Mouse (Mus musculus) intestine, postnatal 0 days (tissue): ENCODE measurements around the gene Krtap13. TPM values are rescaled to one million over a fixed set of nuclear protein-coding genes. Genes with fewer than 3 reads are reported as not detected.
"Not testable (repeated sequence)": the region's sequence is repeated elsewhere in the genome, so short reads cannot be mapped to it uniquely, and the experiment has no call there.

Source experiments
- ATAC-seq: fragments of 200-750 bp; cut with Nextera tagmentation; 2 replicates; pipeline ENCODE4 v1.8.0; 2017; ENCODE audit warnings: mild to moderate bottlenecking, moderate TSS enrichment, moderate library complexity
- H3K27ac ChIP-seq: fragments of 300-500 bp; sonication (generic); 2 replicates; pipeline ENCODE4 v1.5.1; 2014; ENCODE audit warnings: mild to moderate bottlenecking, low read depth, low read length, moderate library complexity
- H3K27me3 ChIP-seq: fragments of 300-500 bp; sonication (generic); replicated peaks from 2 replicates; pipeline ENCODE4 v1.6.1; 2014; ENCODE audit warnings: low read length, mixed read lengths; ENCODE audit not compliant: control insufficient read depth, insufficient read depth
- H3K36me3 ChIP-seq: fragments of 300-500 bp; sonication (generic); 2 replicates; pipeline ENCODE4 v1.6.1; 2014; ENCODE audit warnings: mild to moderate bottlenecking, moderate library complexity; ENCODE audit not compliant: control insufficient read depth, insufficient read depth
- H3K4me1 ChIP-seq: fragments of 300-500 bp; sonication (generic); replicated peaks from 2 replicates; pipeline ENCODE4 v1.6.1; 2014; ENCODE audit warnings: antibody characterized with exemption, low read length, mixed read lengths; ENCODE audit not compliant: control insufficient read depth, insufficient read depth
- H3K4me2 ChIP-seq: fragments of 300-500 bp; sonication (generic); replicated peaks from 2 replicates; pipeline ENCODE4 v1.6.1; 2014; ENCODE audit warnings: low read depth, mild to moderate bottlenecking, moderate library complexity
- H3K4me3 ChIP-seq: fragments of 300-500 bp; sonication (generic); 2 replicates; pipeline ENCODE4 v1.5.1; 2014; ENCODE audit warnings: low read depth, low read length
- H3K9ac ChIP-seq: fragments of 300-500 bp; sonication (generic); 2 replicates; pipeline ENCODE4 v1.6.1; 2014; ENCODE audit warnings: mild to moderate bottlenecking, low read depth, low read length
- H3K9me3 ChIP-seq: fragments of 300-500 bp; sonication (generic); 2 replicates; pipeline ENCODE4 v1.6.1; 2016; ENCODE audit warnings: mixed run types; ENCODE audit not compliant: control insufficient read depth
- CTCF ChIP-seq: sonication (generic); IDR thresholded peaks from 2 replicates; pipeline ENCODE4 v1.5.1; 2016; ENCODE audit warnings: low read depth, mild to moderate bottlenecking, control low read depth, antibody characterized with exemption, moderate library complexity
- WGBS: fragments of 180-500 bp; shearing (Covaris S2); extraction: QIAGEN DNeasy Blood & Tissue Kit; methylation state at CpG from one replicate; pipeline ENCODE4 v1.1.7; 2014; 5-methylcytosine and 5-hydroxymethylcytosine counted together
- polyA plus RNA-seq: library from polyadenylated mRNA; unstranded; fragments of >200 nt; fragmentation: Nextera tagmentation; extraction: Ambion mirVana; gene quantifications from 2 replicates; pipeline ENCODE4 v1.2.1, GENCODE M21; 2015

Krtap13 gene
- not detected in 2 replicates for polyA plus RNA-seq

DNA sequence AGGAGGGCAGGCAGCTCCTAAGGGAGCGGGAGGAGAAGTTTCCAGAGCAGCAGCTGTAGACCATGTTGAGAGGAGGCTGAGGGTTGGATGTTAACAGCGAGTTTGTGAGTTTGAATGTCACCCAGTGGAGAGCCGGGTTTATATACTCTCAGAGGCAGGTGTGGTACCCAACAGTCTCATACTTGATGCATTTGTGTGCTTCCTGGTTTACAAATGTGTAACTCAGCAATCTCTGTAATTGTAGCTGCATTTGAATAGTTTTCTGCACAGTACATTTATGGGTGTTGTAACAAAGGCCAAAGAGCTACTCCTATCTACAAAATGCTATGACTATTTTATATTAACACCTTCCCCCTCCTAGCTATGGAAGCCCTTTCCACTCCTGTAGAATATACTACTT lies at the start of gene Krtap13:
Gene Krtap13 (minus strand): TSS at position 101 of the 400 bp plus-strand sequence.
- not testable (repeated sequence) for H3K27me3 ChIP-seq, H3K36me3 ChIP-seq, ATAC-seq, H3K9ac ChIP-seq, H3K4me2 ChIP-seq, H3K4me3 ChIP-seq, H3K4me1 ChIP-seq, H3K9me3 ChIP-seq, H3K27ac ChIP-seq
- 83% methylated on average over 3 of the region's 3 CpGs for WGBS

DNA sequence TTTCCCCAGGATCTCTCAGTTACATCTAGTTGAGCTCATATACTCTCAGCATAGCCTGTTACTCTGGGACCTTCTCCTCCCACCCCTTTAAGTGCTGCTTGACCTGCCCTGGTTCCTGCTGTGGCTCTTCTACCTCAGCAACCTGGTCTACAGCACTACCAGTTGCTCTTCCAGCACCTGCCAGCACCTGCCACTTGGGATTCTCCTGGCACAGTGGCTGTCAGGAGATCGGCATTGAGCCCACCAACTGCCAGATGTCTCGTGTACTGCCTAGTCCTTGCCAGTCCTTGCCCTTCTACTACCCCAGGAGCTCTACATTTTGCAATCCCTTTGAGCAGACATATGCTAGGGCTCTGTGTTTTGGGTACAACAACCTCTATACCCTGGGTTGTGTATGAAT lies 35.4 kb upstream of the Krtap13 start:
- Histone ChIP-seq H3K9ac (no peak overlapping the region), H3K4me3 (no peak overlapping the region), H3K4me2 (no peak overlapping the region), H3K4me1 (no peaks in the 10 kb centered on the region), H3K27me3 (no peaks in the 10 kb centered on the region), H3K36me3 (no peaks in the 10 kb centered on the region), H3K27ac (no peak overlapping the region), H3K9me3 (no peaks in the 10 kb centered on the region)
- WGBS = 77% methylated on average over 2 of the region's 2 CpGs
- TF ChIP-seq CTCF = no peak
- no peak for ATAC-seq

- no peak within 1 kb of the TSS for H3K4me3 ChIP-seq
- H3K9me3 ChIP-seq = no peaks in the 10 kb centered on the region
- no peak for TF ChIP-seq CTCF
- no peaks in the 10 kb centered on the region for H3K27me3 ChIP-seq
- 86% methylated on average over 5 of the region's 6 CpGs for WGBS
- no peak within 1 kb of the TSS for H3K27ac ChIP-seq
- no peaks in the 10 kb centered on the region for H3K36me3 ChIP-seq
- no peak within 1 kb of the TSS for H3K4me2 ChIP-seq
- H3K4me1 ChIP-seq = no peaks in the 10 kb centered on the region
- no peak for ATAC-seq
- no peak within 1 kb of the TSS for H3K9ac ChIP-seq
These were observed 26.2 kb upstream of the Krtap13 start, which contains the start of gene Gm5965 for GRCm38 (mm10) chr16:88777596-88777995. TSS of gene Gm5965 (plus strand) at chr16:88777896.

GRCm38 (mm10) chr16:88774106-88774505 lies 22.7 kb upstream of the Krtap13 start, which contains the start of gene 2310057N15Rik:
TSS of gene 2310057N15Rik (minus strand) at chr16:88774206.
- 90% methylated on average over 2 of the region's 2 CpGs for WGBS
- Histone ChIP-seq H3K36me3 (no peaks in the 10 kb centered on the region), H3K4me1 (no peaks in the 10 kb centered on the region), H3K27ac (no peak within 1 kb of the TSS), H3K9me3 (no peaks in the 10 kb centered on the region), H3K4me2 (no peak within 1 kb of the TSS), H3K9ac (no peak within 1 kb of the TSS), H3K4me3 (no peak within 1 kb of the TSS), H3K27me3 (no peaks in the 10 kb centered on the region)
- no peak for TF ChIP-seq CTCF
- no peak for ATAC-seq

DNA sequence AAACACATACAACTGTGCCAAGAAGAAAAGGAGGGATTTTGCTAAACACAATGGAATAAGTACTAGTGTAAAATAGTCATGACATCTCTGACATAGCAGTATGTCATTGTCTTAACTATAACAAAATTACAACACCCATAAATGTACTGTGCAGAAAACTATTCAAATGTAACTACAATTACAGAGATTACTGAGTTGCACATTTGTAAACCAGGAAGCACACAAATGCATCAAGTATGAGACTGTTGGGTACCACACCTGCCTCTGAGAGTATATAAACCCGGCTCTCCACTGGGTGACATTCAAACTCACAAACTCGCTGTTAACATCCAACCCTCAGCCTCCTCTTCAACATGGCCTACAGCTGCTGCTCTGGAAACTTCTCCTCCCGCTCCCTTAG lies 7.1 kb upstream of the Krtap13 start, which contains the start of gene 2310034C09Rik:
Gene 2310034C09Rik (plus strand): TSS at position 301 of the 400 bp plus-strand sequence.
- not testable (repeated sequence) for H3K4me2 ChIP-seq, H3K9ac ChIP-seq, H3K4me1 ChIP-seq, ATAC-seq, H3K4me3 ChIP-seq, H3K36me3 ChIP-seq, H3K27ac ChIP-seq, H3K27me3 ChIP-seq, H3K9me3 ChIP-seq
- WGBS = 93% methylated on average over 3 of the region's 3 CpGs

DNA sequence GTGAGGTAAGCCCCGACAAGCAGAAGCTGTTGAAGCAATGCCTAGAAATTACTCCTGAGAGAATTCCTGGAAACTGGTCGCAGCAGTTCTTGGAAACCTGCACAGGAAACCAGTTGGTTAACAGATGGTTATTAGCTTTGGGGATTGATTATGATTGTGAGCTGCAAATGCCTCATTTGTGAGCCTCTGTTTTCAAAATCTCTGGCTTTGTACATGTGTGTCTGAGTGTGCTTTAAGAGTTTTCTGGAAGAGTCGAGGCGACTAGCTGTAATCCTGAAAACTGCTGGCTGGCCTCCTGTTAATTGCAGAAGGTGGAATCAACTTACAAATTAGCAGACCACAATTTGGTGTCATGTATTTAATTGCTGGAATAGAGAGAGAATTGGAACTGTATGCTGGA lies 3.5 kb downstream of the Krtap13 start:
- Histone ChIP-seq H3K4me3 (no peak overlapping the region), H3K9me3 (no peaks in the 10 kb centered on the region), H3K27me3 (no peaks in the 10 kb centered on the region), H3K27ac (no peak overlapping the region), H3K36me3 (no peaks in the 10 kb centered on the region), H3K4me2 (no peak overlapping the region), H3K4me1 (no peaks in the 10 kb centered on the region), H3K9ac (no peak overlapping the region)
- no peak for ATAC-seq
- 69% methylated on average over 4 of the region's 4 CpGs for WGBS
- TF ChIP-seq CTCF = no peak
